Mouse (Mus musculus): ENCODE results near the gene Hirip3.

Hirip3 gene

GRCm38 (mm10) chr7:126861429-126862130, at the start of gene Hirip3:
Gene Hirip3 (plus strand): TSS chr7:126861972.
- DNase-seq (ENCODE audit: low read depth, low spot score), result peak; percentile 95

- DNase-seq (ENCODE audit: low read depth, low spot score), result no peak
These were observed 46.0 kb upstream of the Hirip3 start for GRCm38 (mm10) chr7:126815726-126816222.

GRCm38 (mm10) chr7:126816494-126816893, 45.3 kb upstream of the Hirip3 start:
- DNase-seq (ENCODE audit: low read depth, low spot score), result no peak

- DNase-seq (ENCODE audit: low read depth, low spot score), result no peak
These were observed 44.2 kb upstream of the Hirip3 start for GRCm38 (mm10) chr7:126817595-126817994.

GRCm38 (mm10) chr7:126818818-126819217, 43.0 kb upstream of the Hirip3 start:
- DNase-seq (ENCODE audit: low read depth, low spot score), result no peak

- peak; percentile 86 for DNase-seq (ENCODE audit: low read depth, low spot score)
These were observed 39.8 kb upstream of the Hirip3 start for GRCm38 (mm10) chr7:126821835-126822511.

GRCm38 (mm10) chr7:126822741-126823140, 39.0 kb upstream of the Hirip3 start:
- DNase-seq (ENCODE audit: low read depth, low spot score), result no peak

- no peak for DNase-seq (ENCODE audit: low read depth, low spot score)
These were observed 38.5 kb upstream of the Hirip3 start for GRCm38 (mm10) chr7:126823202-126823711.

GRCm38 (mm10) chr7:126823940-126824339, 37.8 kb upstream of the Hirip3 start:
- no peak for DNase-seq (ENCODE audit: low read depth, low spot score)

- DNase-seq (ENCODE audit: low read depth, low spot score), result no peak
These were observed 36.4 kb upstream of the Hirip3 start for GRCm38 (mm10) chr7:126825403-126825802.

GRCm38 (mm10) chr7:126825952-126826351, 35.8 kb upstream of the Hirip3 start:
- no peak for DNase-seq (ENCODE audit: low read depth, low spot score)

GRCm38 (mm10) chr7:126831539-126831938, 30.2 kb upstream of the Hirip3 start, which contains the start of gene 4930451I11Rik:
Gene 4930451I11Rik (minus strand): TSS chr7:126831639.
- DNase-seq (ENCODE audit: low read depth, low spot score), result no peak

- peak; percentile 84 for DNase-seq (ENCODE audit: low read depth, low spot score)
These were observed 29.7 kb upstream of the Hirip3 start for GRCm38 (mm10) chr7:126832036-126832598.

GRCm38 (mm10) chr7:126833294-126833693, 28.5 kb upstream of the Hirip3 start:
- no peak for DNase-seq (ENCODE audit: low read depth, low spot score)

GRCm38 (mm10) chr7:126843276-126843675, 18.5 kb upstream of the Hirip3 start:
- DNase-seq (ENCODE audit: low read depth, low spot score), result no peak

- no peak for DNase-seq (ENCODE audit: low read depth, low spot score)
These were observed 16.3 kb upstream of the Hirip3 start for GRCm38 (mm10) chr7:126845516-126845915.

- no peak for DNase-seq (ENCODE audit: low read depth, low spot score)
These were observed 14.7 kb upstream of the Hirip3 start, which contains the start of gene Doc2a for GRCm38 (mm10) chr7:126847116-126847420. Gene Doc2a (plus strand): TSS chr7:126847416.

- peak; percentile 65 for DNase-seq (ENCODE audit: low read depth, low spot score)
These were observed 14.1 kb upstream of the Hirip3 start for GRCm38 (mm10) chr7:126847421-126848398.

- no peak for DNase-seq (ENCODE audit: low read depth, low spot score)
These were observed 13.0 kb upstream of the Hirip3 start for GRCm38 (mm10) chr7:126848794-126849193.

GRCm38 (mm10) chr7:126850161-126850560, 11.6 kb upstream of the Hirip3 start:
- DNase-seq (ENCODE audit: low read depth, low spot score), result no peak

GRCm38 (mm10) chr7:126851192-126851591, 10.6 kb upstream of the Hirip3 start:
- DNase-seq (ENCODE audit: low read depth, low spot score), result no peak
